Mouse (Mus musculus): Measurements from ENCODE around the gene Zcchc18.

DNA sequence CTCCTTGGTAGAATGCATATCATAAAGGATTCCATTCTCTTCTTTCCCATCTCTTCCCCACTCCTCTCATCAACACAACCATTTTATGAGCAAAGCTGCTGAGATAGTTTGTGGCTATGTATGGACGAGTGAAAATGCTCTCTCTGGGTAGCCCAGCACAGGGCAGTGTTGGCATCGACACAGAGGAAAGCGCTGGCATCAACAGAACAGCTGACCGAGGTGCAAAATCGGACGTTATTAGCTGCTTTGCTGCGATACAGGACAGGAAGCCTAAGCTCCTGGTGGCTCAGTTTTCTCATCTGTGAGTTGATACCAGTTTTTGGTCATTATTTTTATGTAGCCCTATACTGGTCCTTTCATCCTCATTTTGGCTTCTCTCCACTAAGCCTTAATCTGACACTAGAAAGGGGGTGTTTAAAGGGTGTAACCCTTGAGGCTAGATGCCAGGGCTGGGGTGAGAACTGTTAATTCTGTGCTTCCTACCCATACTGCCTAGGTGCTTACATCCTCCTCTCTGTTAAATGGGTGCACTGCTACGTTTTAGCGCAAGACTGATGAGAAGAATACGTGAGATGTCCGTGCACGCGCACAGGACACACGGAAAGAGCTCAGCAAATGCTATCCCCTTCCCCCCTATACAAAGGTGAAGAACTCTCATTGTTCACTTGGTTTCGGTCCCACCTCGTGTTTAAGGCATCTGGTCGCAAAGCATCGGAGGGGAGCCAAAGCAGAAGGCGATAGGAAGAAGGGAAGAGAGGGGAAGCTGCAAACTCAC is 577 bp upstream of the Zcchc18 start:
- TF ChIP-seq POLR2A (IDR thresholded peaks at IDR 0.05; ENCODE audit: low read depth, low read length) = no peak
- no peak for TF ChIP-seq CTCF (IDR thresholded peaks at IDR 0.05; ENCODE audit: borderline replicate concordance, insufficient read depth, low read length)
